Comparison of ENCODE assay signal across 16 mouse cellular contexts in the genomic region with DNA sequence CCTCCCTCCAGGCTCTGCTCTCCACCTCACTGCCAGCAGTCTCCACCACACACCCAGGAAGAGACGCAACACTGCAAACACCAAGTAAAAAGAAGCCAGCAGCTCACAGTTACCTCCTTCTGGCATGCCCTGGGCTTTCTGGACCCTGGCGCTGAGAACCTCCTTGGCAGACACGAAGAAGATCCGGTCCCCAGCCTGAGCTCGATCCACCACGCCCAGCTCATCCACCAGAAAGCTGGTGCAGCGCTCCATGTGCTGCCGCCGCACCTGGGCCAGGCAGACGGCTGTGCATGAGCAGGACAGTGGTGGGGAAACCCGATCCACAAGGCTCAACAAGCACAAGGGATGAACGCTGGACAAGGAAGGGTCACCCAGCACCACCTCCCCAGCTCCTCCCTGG.
"Had no signal": no experiment of that assay in that cellular context is flagged by ENCODE, and none has a peak within 500 bp of the region (broad histone marks: within the 10 kb centered on the region; RNA-seq: fewer than 3 reads in every experiment).

No protein-coding gene starts in this region.

- H3K4me3 ChIP-seq: neural tube, embryonic 13.5 days; neural tube, embryonic 15.5 days; stomach, embryonic 15.5 days had no signal

- H3K27ac ChIP-seq: neural tube, embryonic 13.5 days; neural tube, embryonic 15.5 days; stomach, embryonic 15.5 days; stomach, postnatal 0 days had no signal

- DNase-seq: retina, postnatal 1 day; right cerebral cortex, adult 18-20 months; right cerebral cortex, postnatal 14 days; right cerebral cortex, postnatal 25 days; right cerebral cortex, postnatal 4 days; spleen, adult 18-20 months; thymus, adult 18-20 months; thymus, adult 2 months; thymus, postnatal 14 days; thymus, postnatal 25 days; thymus, postnatal 36 days; thymus, postnatal 4 days had no signal
